Mouse (Mus musculus): Measurements from ENCODE around the gene Fam155a. TPM values are rescaled to one million over a fixed set of nuclear protein-coding genes. Genes with fewer than 3 reads are reported as not detected.

The Fam155a gene
- polyA plus RNA-seq, 2 experiments: 1.1 to 2.1 TPM

GRCm38 (mm10) chr8:9437822-9438221 lies 333.1 kb downstream of the Fam155a start:
- no peak for TF ChIP-seq POLR2A (IDR thresholded peaks at IDR 0.05; ENCODE audit: borderline replicate concordance, extremely low read depth, insufficient read depth, insufficient read length)
- Histone ChIP-seq H3K36me3 (ENCODE audit: control insufficient read depth, insufficient read depth, low read length) (no peaks in the 10 kb centered on the region), H3K9me3 (ENCODE audit: control insufficient read depth, low read length) (no peaks in the 10 kb centered on the region), H3K4me3 (replicated peaks; ENCODE audit: low read length) (no peak overlapping the region), H3K9ac (ENCODE audit: low read depth, low read length, severe bottlenecking) (no peak overlapping the region), H3K4me1 (ENCODE audit: control insufficient read depth, insufficient read depth, low read length) (no peaks in the 10 kb centered on the region), H3K4me2 (replicated peaks; ENCODE audit: low read depth, low read length, severe bottlenecking) (no peak overlapping the region), H3K27ac (replicated peaks; ENCODE audit: low read depth, low read length) (no peak overlapping the region), H3K27me3 (ENCODE audit: control insufficient read depth, insufficient read depth, low read length) (no peaks in the 10 kb centered on the region)
- DNase-seq (ENCODE audit: low spot score): no peak
- no peak for ATAC-seq (ENCODE audit: low FRiP score, low read depth)
- 74% methylated on average over 4 of the region's 4 CpGs for WGBS

- H3K27ac ChIP-seq (replicated peaks; ENCODE audit: low read depth, low read length): no peak overlapping the region
- H3K36me3 ChIP-seq (ENCODE audit: control insufficient read depth, insufficient read depth, low read length): no peaks in the 10 kb centered on the region
- TF ChIP-seq POLR2A (IDR thresholded peaks at IDR 0.05; ENCODE audit: borderline replicate concordance, extremely low read depth, insufficient read depth, insufficient read length): no peak
- 48% methylated on average over 10 of the region's 10 CpGs for WGBS
- H3K9me3 ChIP-seq (ENCODE audit: control insufficient read depth, low read length): no peaks in the 10 kb centered on the region
- H3K9ac ChIP-seq (ENCODE audit: low read depth, low read length, severe bottlenecking): no peak overlapping the region
- H3K4me2 ChIP-seq (replicated peaks; ENCODE audit: low read depth, low read length, severe bottlenecking): no peak overlapping the region
- H3K4me3 ChIP-seq (replicated peaks; ENCODE audit: low read length): no peak overlapping the region
- H3K4me1 ChIP-seq (ENCODE audit: control insufficient read depth, insufficient read depth, low read length): no peaks in the 10 kb centered on the region
- no peak for DNase-seq (ENCODE audit: low spot score)
- ATAC-seq (ENCODE audit: low FRiP score, low read depth): no peak
- no peaks in the 10 kb centered on the region for H3K27me3 ChIP-seq (ENCODE audit: control insufficient read depth, insufficient read depth, low read length)
Measured at GRCm38 (mm10) chr8:9435501-9435900, 335.5 kb downstream of the Fam155a start.

GRCm38 (mm10) chr8:9432635-9433372 lies 338.2 kb downstream of the Fam155a start:
- no peaks in the 10 kb centered on the region for H3K9me3 ChIP-seq (ENCODE audit: control insufficient read depth, low read length)
- H3K4me3 ChIP-seq (replicated peaks; ENCODE audit: low read length): no peak overlapping the region
- H3K4me2 ChIP-seq (replicated peaks; ENCODE audit: low read depth, low read length, severe bottlenecking): no peak overlapping the region
- no peaks in the 10 kb centered on the region for H3K4me1 ChIP-seq (ENCODE audit: control insufficient read depth, insufficient read depth, low read length)
- WGBS: 85% methylated on average over 11 of the region's 11 CpGs
- no peak for TF ChIP-seq POLR2A (IDR thresholded peaks at IDR 0.05; ENCODE audit: borderline replicate concordance, extremely low read depth, insufficient read depth, insufficient read length)
- no peaks in the 10 kb centered on the region for H3K27me3 ChIP-seq (ENCODE audit: control insufficient read depth, insufficient read depth, low read length)
- ATAC-seq (ENCODE audit: low FRiP score, low read depth) (no peak), DNase-seq (ENCODE audit: low spot score) (no peak)
- no peak overlapping the region for H3K27ac ChIP-seq (replicated peaks; ENCODE audit: low read depth, low read length)
- no peak overlapping the region for H3K9ac ChIP-seq (ENCODE audit: low read depth, low read length, severe bottlenecking)
- H3K36me3 ChIP-seq (ENCODE audit: control insufficient read depth, insufficient read depth, low read length): no peaks in the 10 kb centered on the region

- no peak overlapping the region for H3K9ac ChIP-seq (ENCODE audit: low read depth, low read length, severe bottlenecking)
- DNase-seq (ENCODE audit: low spot score) (no peak), ATAC-seq (ENCODE audit: low FRiP score, low read depth) (no peak)
- no peak overlapping the region for H3K4me3 ChIP-seq (replicated peaks; ENCODE audit: low read length)
- no peak for TF ChIP-seq POLR2A (IDR thresholded peaks at IDR 0.05; ENCODE audit: borderline replicate concordance, extremely low read depth, insufficient read depth, insufficient read length)
- H3K4me1 ChIP-seq (ENCODE audit: control insufficient read depth, insufficient read depth, low read length): no peaks in the 10 kb centered on the region
- no peak overlapping the region for H3K4me2 ChIP-seq (replicated peaks; ENCODE audit: low read depth, low read length, severe bottlenecking)
- no peak overlapping the region for H3K27ac ChIP-seq (replicated peaks; ENCODE audit: low read depth, low read length)
- H3K36me3 ChIP-seq (ENCODE audit: control insufficient read depth, insufficient read depth, low read length): no peaks in the 10 kb centered on the region
- H3K27me3 ChIP-seq (ENCODE audit: control insufficient read depth, insufficient read depth, low read length): no peaks in the 10 kb centered on the region
- no peaks in the 10 kb centered on the region for H3K9me3 ChIP-seq (ENCODE audit: control insufficient read depth, low read length)
- WGBS: 58% methylated on average over 4 of the region's 4 CpGs
Measured at GRCm38 (mm10) chr8:9428846-9429245, 342.1 kb downstream of the Fam155a start.

GRCm38 (mm10) chr8:9424069-9424468 lies 346.9 kb downstream of the Fam155a start:
- Histone ChIP-seq H3K4me1 (ENCODE audit: control insufficient read depth, insufficient read depth, low read length) (no peaks in the 10 kb centered on the region), H3K4me3 (replicated peaks; ENCODE audit: low read length) (no peak overlapping the region), H3K4me2 (replicated peaks; ENCODE audit: low read depth, low read length, severe bottlenecking) (no peak overlapping the region), H3K27ac (replicated peaks; ENCODE audit: low read depth, low read length) (no peak overlapping the region), H3K9ac (ENCODE audit: low read depth, low read length, severe bottlenecking) (no peak overlapping the region), H3K9me3 (ENCODE audit: control insufficient read depth, low read length) (no peaks in the 10 kb centered on the region), H3K36me3 (ENCODE audit: control insufficient read depth, insufficient read depth, low read length) (no peaks in the 10 kb centered on the region), H3K27me3 (ENCODE audit: control insufficient read depth, insufficient read depth, low read length) (no peaks in the 10 kb centered on the region)
- no peak for ATAC-seq (ENCODE audit: low FRiP score, low read depth)
- no peak for TF ChIP-seq POLR2A (IDR thresholded peaks at IDR 0.05; ENCODE audit: borderline replicate concordance, extremely low read depth, insufficient read depth, insufficient read length)
- DNase-seq (ENCODE audit: low spot score): no peak
- 76% methylated on average over 2 of the region's 2 CpGs for WGBS
